Mouse (Mus musculus) brain, adult 2 months (tissue): Measurements from ENCODE around the gene Rplp0.
"Not testable (repeated sequence)": the region's sequence is repeated elsewhere in the genome, so short reads cannot be mapped to it uniquely, and the experiment has no call there.

Source experiments
- DNase-seq: peaks from one replicate; pipeline ENCODE4 v3.0.0; 2011; ENCODE audit warnings: low read depth, low spot score

Gene Rplp0

GRCm38 (mm10) chr5:115551386-115551785 is 7.9 kb upstream of the Rplp0 start:
- no peak for DNase-seq

DNA sequence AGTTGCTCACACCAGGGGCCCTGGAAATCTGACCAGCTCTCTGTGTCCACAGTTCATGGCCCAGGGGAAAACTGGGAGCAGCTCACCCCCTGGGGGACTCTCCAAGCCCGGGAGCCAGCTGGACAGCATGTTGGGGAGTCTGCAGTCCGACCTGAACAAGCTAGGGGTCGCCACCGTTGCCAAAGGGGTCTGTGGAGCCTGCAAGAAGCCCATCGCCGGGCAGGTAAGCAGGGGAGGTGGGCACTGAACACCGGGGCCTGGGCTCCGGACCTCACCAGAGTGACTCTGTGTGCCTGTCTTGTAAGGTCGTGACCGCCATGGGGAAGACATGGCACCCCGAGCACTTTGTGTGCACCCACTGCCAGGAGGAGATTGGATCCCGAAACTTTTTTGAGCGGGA is 7.5 kb upstream of the Rplp0 start:
- no peak for DNase-seq

DNA sequence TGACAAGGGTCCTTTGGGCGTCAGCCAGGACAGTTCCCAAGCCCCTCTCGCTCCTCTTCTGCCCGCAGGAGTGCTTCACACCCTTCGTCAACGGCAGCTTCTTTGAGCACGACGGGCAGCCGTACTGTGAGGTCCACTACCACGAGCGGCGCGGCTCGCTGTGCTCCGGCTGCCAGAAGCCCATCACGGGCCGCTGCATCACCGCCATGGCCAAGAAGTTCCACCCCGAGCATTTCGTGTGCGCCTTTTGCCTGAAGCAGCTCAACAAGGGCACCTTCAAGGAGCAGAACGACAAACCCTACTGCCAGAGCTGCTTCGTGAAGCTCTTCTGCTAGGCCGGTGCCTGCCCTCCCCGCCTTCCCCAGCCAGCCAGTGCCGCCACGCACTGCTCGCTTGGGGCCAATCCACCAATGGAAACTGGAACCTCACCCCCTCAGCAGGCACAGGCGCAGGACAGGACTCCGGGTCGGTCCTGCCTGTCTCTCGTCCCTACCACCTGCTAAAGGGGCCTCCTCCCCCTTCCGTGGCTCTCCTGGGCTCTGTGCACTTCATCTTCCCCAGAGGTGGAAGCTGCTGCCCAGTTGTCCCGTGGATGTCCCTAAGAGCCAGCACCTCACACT is 5.4 kb upstream of the Rplp0 start:
- no peak for DNase-seq

GRCm38 (mm10) chr5:115554536-115555291 is 4.6 kb upstream of the Rplp0 start:
- no peak for DNase-seq

DNA sequence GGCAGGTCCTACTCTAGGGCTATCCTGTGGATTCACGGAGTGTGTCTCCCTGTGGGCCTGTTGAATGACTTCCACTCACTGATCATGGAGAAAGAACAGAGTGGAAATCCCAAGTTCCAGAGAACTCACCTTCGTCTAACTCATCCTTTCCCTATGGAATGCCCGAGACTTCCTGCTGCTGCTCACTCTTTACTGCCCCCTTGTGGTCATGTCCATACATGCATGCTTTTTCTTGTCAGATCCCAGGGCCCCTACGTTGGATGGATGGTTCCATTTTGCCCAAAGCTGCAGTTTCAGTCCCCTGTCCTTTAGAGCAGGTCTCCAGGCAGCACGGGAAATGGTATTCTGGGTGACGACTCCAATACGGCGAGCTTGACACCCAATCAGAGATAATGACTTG is 3.0 kb upstream of the Rplp0 start:
- DNase-seq, result peak; percentile 91

- no peak for DNase-seq
These were observed 979 bp upstream of the Rplp0 start for GRCm38 (mm10) chr5:115558182-115558794.

DNA sequence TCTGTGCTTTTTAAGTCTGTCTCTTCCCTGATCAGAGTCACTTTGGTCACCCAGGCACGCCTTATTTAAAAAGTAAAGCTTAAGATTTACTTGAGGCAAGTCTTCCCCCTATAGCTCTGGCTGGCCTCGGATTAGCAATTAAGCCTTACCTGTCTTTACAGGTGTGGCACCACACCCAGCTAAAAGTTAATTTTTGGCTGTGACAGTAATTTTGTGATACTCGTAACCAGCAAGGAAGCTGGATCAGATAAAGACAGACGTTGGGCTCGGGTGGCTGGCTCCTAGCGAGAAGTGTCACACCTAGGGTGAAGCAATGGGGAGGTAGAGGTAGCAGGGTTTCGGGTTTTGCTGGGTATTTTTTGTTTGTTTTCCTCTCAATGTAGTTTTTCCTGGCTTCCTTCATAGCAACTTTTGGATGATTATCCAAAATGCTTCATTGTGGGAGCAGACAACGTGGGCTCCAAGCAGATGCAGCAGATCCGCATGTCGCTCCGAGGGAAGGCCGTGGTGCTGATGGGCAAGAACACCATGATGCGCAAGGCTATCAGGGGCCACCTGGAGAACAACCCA is 1.2 kb downstream of the Rplp0 start:
- no peak for DNase-seq

GRCm38 (mm10) chr5:115563771-115564585 is 4.7 kb downstream of the Rplp0 start:
- DNase-seq, result no peak

DNA sequence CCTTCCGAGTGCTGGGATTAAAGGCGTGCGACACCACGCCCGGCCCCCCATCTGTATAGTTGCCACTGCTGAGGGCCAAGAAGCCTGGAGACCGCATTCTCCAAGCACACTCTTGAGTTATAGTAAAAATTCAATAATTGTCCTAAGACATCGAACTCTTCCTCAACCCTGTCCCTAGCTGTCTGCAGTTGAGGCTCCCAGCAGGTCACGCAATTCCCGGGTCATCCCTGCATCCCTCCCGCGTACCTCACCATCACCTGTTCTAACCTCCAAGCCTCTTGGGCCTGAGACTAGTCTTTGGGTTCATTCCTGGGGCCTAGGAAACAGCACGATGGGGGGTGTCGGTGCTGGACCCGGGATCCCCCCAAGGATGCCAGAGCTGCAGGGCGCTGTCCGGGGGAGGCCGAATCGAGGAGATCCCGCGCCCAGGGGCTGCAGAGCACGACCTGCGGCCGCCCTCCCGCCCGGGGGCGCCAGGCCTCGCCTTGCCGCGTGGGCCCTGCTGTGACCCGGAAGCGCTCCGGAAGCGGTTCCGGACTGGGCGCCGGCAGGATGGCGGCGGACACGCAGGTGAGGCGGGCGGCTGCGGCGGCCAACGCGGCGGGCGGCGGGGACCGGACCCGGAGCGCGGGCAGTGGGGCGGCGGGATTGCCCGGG is 5.6 kb downstream of the Rplp0 start, which contains the start of gene Gcn1l1:
TSS of gene Gcn1l1 (plus strand) at position 518 of the 657 bp plus-strand sequence.
- peak; percentile 87 for DNase-seq

DNA sequence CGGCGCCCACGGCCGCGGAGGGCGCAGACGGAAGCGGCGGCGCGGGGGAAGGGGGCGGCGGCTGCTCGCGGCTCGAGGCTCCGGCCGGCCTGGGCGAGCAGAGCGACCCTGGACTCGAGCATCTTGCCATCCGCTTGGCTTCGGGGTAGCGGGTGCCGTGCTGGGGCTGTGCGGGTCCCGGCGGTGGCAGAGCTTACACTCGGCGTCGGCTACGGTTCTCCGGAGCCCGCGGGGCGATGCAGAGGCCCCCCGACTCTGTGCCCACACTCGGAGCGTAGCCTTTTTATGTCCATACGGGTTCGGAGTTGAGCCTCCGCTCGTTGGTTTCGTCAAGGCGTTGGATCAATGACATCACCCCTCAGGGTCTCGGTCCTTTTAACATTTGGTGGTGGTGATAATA is 6.1 kb downstream of the Rplp0 start:
- no peak for DNase-seq

GRCm38 (mm10) chr5:115568681-115569080 is 9.4 kb downstream of the Rplp0 start:
- DNase-seq, result no peak

DNA sequence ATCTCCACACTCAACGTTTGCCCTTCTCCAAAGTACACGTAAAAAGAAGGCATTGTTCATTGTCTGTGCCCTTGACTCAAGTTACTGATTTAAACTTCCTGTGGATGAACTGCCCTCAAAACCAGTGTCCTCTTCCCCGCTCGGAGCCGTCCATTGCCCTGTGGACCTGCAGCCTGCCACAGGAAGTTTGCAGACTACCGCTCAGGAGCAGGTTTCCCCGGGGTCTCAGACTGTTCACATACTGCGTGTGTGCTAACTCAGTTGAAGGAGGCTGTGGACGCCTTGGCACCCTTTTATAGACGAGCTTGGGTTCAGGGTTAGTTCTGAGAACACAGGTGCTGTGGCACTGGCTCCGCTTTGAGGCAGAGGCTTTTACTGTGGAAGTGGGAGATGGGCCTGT is 10.0 kb downstream of the Rplp0 start:
- DNase-seq, result no peak

- DNase-seq, result no peak
These were observed 10.5 kb downstream of the Rplp0 start for GRCm38 (mm10) chr5:115569721-115570120.

GRCm38 (mm10) chr5:115571086-115571485 is 11.8 kb downstream of the Rplp0 start:
- peak; percentile 93 for DNase-seq

DNA sequence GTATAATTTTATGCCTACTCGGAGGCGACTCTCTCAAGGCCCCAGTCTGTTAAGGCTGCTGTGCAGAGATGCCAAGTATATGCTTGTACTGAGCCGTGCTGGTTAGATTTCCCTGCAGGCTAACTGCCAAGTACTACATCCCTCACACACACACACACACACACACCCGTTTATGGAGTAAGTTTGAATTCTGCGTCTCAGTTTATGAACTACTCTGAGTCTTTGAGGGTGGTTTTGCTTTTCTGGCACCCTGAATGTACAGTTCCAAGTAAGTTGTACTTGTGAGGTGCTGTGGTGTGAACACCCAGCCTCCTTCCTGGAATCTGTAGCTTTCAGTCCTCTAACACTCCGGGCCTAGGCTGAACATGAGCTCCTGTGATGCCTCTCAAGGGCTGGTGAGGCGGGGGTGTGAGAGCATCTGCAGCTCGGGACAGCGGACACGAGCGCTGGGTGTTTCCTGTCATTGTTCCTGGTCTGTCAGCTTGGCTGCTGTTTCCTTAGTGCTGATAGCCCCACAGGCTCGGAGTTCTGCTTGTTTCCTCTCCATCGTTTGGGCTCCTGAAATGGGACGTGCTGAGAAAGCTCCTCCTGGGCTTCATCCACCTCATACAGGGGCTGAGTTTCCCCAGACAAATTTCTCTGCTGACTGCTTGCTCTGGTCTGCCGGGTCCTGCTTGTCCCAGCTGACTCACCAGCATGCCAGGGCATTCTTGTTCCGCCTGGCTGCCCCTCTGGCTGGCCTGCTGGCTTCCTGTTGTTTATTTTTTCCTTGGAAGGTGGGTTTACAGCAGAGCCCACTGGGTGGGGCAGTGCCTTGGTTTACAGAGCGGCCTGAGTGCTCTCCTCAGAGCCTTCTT is 13.6 kb downstream of the Rplp0 start:
- peak; percentile 81 for DNase-seq

- peak; percentile 45 for DNase-seq
These were observed 15.7 kb downstream of the Rplp0 start for GRCm38 (mm10) chr5:115574992-115575391.

GRCm38 (mm10) chr5:115577686-115578085 is 18.4 kb downstream of the Rplp0 start:
- DNase-seq, result not testable (repeated sequence)

DNA sequence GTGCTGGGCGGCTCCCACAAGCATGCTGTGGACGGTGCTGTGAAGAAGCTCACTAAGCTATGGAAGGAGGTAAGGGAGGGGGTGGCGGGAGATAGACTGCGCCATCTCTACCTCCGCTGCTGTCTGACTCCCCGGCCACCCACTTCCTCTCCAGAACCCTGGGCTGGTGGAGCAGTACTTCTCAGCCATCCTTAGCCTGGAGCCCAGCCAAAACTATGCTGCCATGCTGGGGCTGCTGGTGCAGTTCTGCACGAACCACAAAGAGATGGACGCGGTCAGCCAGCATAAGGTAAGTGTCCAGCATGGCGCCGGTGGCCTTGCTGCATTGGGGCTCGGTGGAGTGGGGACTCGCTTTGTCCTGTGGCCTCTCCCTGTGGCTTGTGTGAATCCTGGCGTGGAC is 19.7 kb downstream of the Rplp0 start:
- DNase-seq, result peak; percentile 46

DNA sequence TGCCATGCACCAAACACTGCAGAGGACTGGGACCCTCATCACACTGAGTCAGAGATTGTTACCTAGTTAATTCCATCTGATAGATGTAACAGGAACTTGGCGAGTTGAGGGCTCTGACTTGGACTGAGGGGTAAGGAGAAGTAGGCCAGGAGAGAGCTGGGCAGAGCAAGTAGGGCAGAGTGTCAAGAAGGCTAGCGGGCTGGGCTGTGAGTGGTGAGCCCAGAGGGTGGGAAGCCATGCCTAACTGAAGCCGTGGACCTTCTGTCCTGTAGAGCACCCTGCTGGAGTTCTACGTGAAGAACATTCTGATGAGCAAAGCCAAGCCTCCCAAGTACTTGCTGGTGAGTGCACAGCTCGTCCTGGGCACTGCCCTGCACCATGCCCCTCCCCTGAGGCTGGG is 20.1 kb downstream of the Rplp0 start:
- peak; percentile 39 for DNase-seq
